Mouse (Mus musculus): ENCODE results near the gene Mpi. TPM values are rescaled to one million over a fixed set of nuclear protein-coding genes. Genes with fewer than 3 reads are reported as not detected.

Gene Mpi
- polyA plus RNA-seq, 1 experiment from 2014 or later, result 55.1 TPM

DNA sequence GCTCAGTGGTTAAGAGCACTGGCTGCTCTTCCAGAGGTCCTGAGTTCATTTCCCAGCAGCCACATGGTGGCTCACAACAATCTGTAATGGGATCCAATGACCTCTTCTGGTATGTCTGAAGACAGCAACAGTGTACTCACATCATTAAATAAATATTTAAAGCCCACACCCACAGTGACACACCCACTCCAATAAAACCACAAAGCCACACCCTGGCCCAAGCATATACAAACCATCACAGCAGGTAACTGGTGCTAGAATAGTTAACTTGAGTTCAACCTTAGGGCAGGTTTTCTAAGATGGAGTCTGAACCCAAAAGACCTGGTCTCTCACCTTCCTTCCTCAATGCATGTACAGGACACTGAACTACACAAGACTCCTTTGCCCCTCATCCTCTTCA, 57.6 kb downstream of the Mpi start:
- H3K27ac ChIP-seq (ENCODE audit: low read depth, low read length), result no peak overlapping the region
- no peaks in the 10 kb centered on the region for H3K9me3 ChIP-seq (ENCODE audit: control insufficient read depth, low read length)
- no peak for DNase-seq (ENCODE audit: low spot score)
- ATAC-seq (replicated peaks; ENCODE audit: low FRiP score), result no peak
- H3K4me2 ChIP-seq (ENCODE audit: low read depth, low read length, severe bottlenecking), result no peak overlapping the region
- H3K4me3 ChIP-seq (ENCODE audit: low read depth, low read length), result no peak overlapping the region
- no peaks in the 10 kb centered on the region for H3K4me1 ChIP-seq (replicated peaks; ENCODE audit: control insufficient read depth, insufficient read depth, low read length)
- H3K36me3 ChIP-seq (ENCODE audit: control insufficient read depth, insufficient read depth, low read length), result no peaks in the 10 kb centered on the region
- no peak overlapping the region for H3K9ac ChIP-seq (ENCODE audit: low read length)
- peaks cover 4% of the 10 kb centered on the region for H3K27me3 ChIP-seq (ENCODE audit: control insufficient read depth, insufficient read depth, low read length)

Other genes starting within 250 kb of the Mpi start
- 26.5 and 29.5 TPM in 2 replicates for gene Ppcdc, start 112.6 kb downstream of the Mpi start, polyA plus RNA-seq (2014; fragmentation: Nextera tagmentation; extraction: Ambion mirVana)
- 15.5 and 17.4 TPM in 2 replicates for gene Scamp5, start 84.7 kb downstream of the Mpi start, polyA plus RNA-seq (2014; fragmentation: Nextera tagmentation; extraction: Ambion mirVana)
- 1.5 and 3.4 TPM in 2 replicates for gene Rpp25, start 48.7 kb downstream of the Mpi start, polyA plus RNA-seq (2014; fragmentation: Nextera tagmentation; extraction: Ambion mirVana)
- 624 and 635 TPM in 2 replicates for gene Cox5a, start 31.5 kb downstream of the Mpi start, polyA plus RNA-seq (2014; fragmentation: Nextera tagmentation; extraction: Ambion mirVana)
- 21.0 TPM in 2 replicates for gene Fam219b, start 15.2 kb downstream of the Mpi start, polyA plus RNA-seq (2014; fragmentation: Nextera tagmentation; extraction: Ambion mirVana)
- gene Scamp2, start 8.2 kb upstream of the Mpi start, polyA plus RNA-seq (2014; fragmentation: Nextera tagmentation; extraction: Ambion mirVana), result 57.7 and 58.2 TPM in 2 replicates
- gene Ulk3, start 36.7 kb upstream of the Mpi start, polyA plus RNA-seq (2014; fragmentation: Nextera tagmentation; extraction: Ambion mirVana), result 12.6 and 15.1 TPM in 2 replicates
- 0.15 TPM in 1 of 2 replicates, not detected in the other for gene Cplx3, start 53.5 kb upstream of the Mpi start, polyA plus RNA-seq (2014; fragmentation: Nextera tagmentation; extraction: Ambion mirVana)
- not detected in 2 replicates for gene Lman1l, start 68.0 kb upstream of the Mpi start, polyA plus RNA-seq (2014; fragmentation: Nextera tagmentation; extraction: Ambion mirVana)
- 32.9 and 39.5 TPM in 2 replicates for gene Csk, start 100.9 kb upstream of the Mpi start, polyA plus RNA-seq (2014; fragmentation: Nextera tagmentation; extraction: Ambion mirVana)
- gene Cyp1a2, start 130.9 kb upstream of the Mpi start, polyA plus RNA-seq (2014; fragmentation: Nextera tagmentation; extraction: Ambion mirVana), result not detected in 2 replicates
- gene Cyp1a1, start 135.2 kb upstream of the Mpi start, polyA plus RNA-seq (2014; fragmentation: Nextera tagmentation; extraction: Ambion mirVana), result not detected in 2 replicates
- gene Edc3, start 155.8 kb upstream of the Mpi start, polyA plus RNA-seq (2014; fragmentation: Nextera tagmentation; extraction: Ambion mirVana), result 25.1 and 27.4 TPM in 2 replicates
- 91.5 and 102 TPM in 2 replicates for gene Clk3, start 213.1 kb upstream of the Mpi start, polyA plus RNA-seq (2014; fragmentation: Nextera tagmentation; extraction: Ambion mirVana)